Mouse (Mus musculus) layer of hippocampus, adult 11-12 months (tissue): ENCODE results near the gene Ccnt1.
"Not testable (repeated sequence)": the region's sequence is repeated elsewhere in the genome, so short reads cannot be mapped to it uniquely, and the experiment has no call there.

ENCODE experiments used
- DNase-seq: peaks from one replicate; pipeline ENCODE4 v3.0.0; 2022; ENCODE audit warnings: low spot score

Ccnt1 gene

DNA sequence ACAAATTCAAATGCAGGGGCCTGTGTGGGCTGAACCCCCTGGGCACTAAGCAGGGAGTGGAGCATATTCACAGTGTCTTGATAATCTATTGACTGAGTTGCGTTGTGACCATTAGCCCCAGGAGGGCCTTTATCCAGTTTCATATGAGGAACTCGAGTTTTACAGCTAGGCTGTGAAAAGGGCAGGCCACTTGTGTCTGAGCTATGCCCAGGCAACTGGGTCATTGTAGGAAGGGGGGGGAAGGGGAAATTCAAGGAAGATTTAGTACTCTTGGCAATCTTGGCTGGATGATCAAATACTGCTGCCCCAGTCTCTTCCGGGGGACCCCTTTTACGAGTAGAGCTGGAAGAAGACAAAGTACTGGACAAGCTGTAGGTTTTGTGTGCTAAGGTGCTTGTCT, 27.4 kb downstream of the Ccnt1 start:
- no peak for DNase-seq

DNA sequence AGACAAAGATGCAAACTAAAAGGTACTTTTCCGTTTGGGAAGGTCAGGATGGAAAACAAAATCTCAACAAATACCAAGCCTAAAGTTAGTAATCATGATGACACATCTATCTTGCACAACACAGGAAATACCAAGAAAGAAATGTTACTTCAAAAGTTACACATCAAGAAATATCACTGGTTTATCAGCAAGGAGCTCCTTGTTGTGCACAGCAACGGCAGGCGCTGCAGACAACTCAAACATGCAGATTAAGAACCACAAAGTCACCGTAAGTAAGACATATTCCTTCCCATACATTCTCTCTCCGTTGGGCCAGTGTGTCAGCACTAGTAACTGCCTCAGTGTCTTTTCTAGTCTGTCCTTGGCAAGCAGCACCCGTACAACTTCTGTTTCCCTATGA, 29.7 kb downstream of the Ccnt1 start:
- no peak for DNase-seq

DNA sequence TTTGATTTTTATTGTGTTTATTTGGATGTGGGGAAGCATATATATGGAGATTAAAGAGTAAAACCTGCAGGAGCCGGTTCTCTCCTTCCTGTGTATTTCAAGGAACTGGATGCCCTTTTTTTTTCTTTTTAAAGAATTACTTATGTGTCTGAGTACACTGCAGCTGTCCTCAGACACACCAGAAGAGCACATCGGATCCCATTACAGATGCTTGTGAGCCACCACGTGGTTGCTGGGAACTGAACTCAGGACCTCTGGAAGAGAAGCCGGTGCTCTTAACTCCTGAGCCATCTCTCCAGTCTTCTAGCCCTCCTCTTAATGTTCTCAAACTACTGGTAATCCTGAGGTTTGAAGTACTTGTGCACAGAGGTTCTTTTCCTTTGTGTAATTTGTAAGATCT, 32.8 kb downstream of the Ccnt1 start:
- DNase-seq = no peak

DNA sequence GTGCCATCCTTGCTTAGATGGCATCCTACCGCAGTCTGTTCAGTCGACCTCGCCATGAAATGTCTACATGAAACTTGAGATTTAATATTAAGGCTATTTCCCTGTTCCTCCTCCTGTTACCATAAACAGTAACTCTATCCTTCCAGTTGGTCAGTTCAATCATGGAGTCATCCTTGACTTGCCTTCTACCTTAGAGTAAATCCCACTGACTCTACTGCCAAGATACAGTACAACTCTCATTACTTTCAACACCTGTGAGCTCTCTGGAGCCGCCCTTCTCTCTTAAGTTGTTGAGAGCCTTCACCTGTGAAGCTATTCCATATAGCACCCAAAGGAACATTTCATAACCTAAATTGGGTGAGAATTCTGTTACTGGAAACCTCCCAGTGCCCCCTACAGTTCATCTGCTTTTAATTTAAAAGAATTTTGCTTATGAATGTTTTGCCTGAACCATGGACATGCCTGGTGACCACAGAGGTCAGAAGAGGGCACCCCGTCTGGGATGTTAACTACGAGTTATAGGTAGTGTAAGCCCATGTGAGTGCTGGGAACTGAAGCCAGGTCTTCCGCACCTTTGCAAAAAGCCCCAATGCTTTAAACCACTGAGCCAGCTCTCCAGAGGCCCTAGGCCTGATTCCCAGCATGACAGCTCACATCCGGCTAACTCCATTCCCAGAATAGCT, 33.8 kb downstream of the Ccnt1 start:
- DNase-seq = no peak

DNA sequence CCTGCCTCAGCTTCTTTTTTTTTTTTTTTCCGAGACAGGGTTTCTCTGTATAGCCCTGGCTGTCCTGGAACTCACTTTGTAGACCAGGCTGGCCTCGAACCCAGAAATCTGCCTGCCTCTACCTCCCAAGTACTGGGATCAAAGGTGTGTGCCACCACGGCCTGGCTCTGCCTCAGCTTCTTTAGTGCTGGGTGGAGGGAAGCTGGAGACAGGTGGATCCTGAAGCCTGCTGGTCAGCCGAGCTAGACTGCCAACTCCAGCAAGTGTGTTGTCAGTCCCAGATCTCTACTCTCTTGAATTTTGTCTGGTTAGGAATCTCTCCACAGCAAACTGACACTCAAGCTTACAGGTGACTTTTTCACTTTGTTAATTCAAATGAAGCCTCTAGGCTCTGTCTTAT, 34.8 kb downstream of the Ccnt1 start:
- DNase-seq = no peak

DNA sequence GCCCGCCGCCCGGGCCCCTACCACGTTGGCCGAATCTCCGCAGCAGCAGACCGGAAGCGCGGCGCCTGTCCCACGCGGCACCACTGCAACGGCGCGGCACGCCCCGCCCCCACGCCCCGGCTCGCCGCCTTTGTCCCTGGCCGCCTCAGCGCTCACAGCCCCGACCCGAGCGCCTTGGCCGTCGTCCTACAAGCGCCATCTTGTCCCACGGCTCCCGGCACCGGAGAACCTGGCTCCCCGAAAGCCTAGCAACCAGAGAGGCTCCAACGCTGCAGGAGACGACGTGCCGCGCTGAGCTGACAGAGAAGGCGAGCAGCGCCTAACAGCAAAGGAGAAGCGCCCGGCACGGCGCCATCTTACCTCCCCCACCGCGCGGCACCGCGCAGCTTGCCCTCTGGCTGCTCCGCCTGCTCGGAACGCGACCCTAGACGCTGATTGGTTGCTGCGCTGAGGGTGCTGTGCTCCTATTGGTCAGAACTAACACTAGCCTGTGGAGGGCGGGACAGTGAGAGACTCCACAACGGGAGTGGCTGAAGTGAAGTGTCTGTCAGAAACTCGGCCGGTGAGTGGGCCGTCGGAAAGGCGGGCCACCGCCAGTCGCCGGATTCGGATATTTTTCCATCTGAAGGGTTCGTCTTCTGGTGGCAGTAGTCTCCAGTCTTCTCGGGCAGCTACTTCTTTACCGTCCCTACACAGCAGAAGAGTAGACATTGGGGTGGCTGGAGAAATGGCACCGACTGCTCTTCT, 36.7 kb downstream of the Ccnt1 start, which contains the start of gene Kansl2:
Kansl2 (minus strand) TSS at position 384 of the 747 bp plus-strand sequence.
- peak; percentile 99 for DNase-seq

DNA sequence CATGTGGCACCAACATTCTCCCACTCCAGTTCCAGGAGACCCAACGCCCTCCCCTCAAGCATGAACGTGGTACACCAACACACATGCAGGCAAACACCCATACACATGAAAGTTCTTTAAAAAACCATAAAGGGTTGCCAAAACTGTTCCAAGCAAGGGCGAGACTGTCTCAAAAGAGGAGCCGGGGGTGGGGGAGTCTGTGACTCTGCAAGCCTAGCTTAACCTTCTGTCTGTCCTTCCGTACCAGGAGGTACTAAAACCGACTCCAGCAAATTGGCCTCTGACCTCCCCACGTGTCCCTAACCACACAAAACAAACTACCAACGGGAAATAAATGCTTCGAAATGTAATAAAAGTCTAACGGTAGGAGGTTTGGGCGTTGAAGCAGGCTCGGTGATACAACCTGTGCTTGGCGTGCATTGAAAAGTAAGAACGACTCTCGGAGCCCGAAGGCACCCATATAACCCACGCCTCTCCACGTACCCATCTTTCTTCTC, 37.6 kb downstream of the Ccnt1 start:
- no peak for DNase-seq

DNA sequence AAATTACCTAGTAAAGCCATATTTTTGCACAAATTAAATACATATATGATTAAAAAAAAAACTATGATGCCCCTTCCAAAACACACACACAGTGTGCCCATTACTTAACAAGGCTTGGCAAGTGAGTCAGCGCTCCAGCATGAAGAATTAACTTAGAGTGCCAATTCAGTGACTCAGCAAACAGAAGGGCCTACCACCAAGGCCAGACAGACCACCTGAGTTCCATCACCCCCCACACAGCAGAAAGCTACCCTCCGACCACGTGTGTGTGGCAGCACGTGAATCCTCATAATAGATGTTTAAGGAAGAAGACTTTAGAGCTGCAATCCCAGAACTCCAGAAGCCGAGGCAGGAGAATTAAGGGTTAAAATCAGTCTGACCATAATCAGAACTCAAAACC, 38.4 kb downstream of the Ccnt1 start:
- no peak for DNase-seq

DNA sequence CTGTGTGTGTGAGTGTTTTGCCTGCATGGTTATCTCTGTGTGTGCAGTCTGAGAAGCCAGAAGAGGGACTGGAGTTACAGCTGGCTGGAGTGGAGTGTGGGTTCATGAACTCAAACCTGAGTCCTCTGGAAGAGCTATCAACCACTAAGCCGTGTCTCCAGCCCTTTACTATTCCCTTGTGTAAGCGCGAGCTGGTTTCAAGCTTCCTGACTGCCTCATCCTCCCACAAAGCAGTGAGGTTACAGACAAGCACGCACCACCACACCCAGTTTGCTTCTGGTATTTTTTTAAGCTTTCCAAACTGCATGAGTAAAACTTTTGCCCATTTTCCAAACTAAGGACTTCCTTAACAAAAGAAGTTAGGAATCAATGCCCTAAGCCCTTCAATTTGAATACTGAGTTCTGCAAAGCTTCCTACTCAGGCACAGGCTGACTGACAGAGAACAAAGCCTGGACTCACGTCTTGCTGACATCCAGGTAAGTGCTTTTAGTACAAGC, 42.6 kb downstream of the Ccnt1 start:
- DNase-seq = no peak

DNA sequence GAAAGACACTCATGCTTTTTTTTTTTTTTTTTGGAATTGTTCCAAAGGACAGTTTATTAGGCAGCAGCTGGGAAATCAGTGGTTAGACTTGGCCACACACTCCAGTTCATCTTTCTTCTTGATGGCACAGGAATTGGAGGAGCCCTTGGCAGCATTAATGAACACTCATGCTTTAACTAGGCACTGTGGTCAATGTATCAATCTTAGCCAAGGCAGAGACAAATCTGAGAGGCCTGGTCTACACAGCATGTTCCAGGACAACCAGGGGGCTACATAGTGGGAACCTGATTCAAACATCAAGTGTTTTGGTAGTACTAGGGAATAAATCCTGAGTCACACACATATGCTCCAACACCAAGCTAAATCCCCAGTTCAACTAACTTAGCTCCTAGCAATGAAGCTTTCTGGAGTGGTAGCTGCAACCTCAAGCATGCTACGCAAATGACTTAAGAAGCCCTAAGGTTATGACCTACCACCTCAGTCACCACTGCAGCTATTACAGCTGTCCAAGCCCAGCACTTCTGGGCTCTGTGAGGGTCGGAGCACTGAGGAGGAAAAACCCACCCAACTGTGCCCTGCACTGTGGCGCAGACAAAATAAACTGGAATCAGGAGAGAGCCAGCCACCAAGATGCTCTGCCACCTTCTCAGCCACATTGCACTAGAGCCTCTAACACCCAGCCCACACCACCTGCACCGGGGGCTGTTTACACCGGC, 43.5 kb downstream of the Ccnt1 start:
- no peak for DNase-seq

DNA sequence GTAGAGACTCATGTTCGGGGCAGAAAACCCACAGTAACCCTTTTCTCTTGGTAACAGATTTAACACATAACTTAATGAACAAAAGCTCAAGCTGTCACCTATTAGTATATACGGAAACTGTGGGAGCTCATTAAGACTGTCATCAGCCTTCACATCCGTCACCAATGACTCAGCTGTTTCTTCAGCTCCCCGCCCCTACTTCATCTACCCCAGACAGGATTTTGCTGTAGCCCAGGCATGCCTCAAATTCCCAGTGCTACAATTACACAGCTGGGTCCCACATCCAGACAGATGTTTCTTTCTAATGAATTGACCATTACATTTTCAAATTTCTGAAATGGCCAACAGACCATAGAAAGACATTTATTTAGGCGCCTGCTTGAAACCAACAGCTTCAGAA, 44.7 kb downstream of the Ccnt1 start:
- no peak for DNase-seq

DNA sequence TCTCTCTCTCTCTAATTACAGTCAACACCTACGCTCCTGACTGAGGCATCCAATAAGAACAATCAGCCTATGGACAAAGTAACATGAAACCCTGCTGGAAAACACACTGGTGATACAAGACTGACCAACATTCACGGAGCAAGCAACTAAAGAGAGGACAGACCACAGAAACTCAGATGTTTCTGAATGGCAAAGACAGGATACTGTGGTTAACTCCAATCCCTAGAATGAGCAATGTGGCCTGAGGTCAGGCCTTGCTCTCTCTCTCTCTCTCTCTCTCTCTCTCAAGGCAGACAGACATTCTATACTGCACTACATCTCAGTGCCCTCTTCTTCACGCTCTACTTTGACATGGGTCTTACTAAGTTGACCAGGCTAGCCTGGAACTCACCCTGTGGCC, 49.5 kb downstream of the Ccnt1 start:
- DNase-seq = no peak

DNA sequence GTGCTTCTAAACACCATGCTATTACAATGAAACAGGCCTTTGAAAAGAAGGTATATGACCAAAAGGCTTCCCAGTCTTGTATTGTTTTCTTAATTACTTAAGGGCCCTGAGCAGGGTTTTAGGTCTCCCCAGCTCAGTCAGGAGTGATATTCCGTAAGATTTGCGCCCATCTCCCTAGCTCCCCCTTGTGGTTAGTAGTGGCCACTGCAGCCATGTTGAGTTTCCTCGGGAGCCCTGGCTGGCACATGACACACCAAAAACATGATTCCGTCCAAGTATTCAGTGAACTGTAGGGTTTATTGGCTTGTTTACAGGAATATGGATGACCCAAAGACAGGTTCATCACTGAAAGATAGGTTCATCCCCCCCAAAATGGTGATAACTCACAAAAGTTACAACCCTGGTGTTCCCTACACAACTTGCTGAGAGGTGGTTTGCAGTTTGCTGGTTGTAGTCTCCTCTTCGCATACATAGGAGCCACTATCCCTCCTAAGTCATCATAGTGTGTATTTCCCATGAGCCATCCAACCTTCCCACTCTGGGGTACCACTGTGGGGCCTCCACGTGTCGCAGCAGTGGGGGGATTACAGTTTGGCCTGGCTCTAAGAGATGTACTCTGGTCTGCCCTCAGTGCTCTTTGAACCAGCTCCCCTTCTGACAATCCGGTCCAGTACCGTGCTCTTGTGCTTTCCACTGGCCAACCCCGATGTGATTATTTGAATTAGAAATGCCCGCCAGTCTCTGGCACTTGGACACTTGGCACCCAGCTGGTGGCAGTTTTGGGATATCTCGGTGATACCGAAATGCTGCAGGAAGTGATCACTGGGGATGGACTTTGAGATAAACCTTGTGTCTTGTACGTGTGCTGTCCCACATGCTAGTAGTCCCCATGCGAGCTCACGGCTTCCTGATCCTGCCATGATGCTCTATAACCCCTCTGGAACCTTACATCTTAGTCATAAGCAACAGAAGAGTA, 53.1 kb downstream of the Ccnt1 start:
- DNase-seq = peak; percentile 63

DNA sequence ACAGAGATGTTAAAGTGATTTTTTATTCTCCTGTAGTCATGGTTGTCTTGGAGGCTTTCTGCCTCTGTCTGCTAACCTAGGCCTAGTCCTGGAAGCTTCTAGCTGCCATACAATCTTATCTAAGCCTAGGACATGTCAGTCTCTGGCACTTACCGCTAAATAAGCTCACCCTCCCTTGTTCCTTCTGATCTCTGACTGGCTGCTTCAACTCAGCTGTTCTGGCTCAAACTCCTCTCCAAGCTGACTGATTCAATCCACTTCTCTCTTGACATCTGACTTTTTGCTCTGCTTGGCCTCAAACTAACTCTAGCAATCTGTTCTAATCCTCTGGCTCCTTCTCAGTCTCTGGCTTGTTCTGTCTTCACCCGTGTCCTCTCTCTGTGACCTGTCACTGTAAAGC, 55.9 kb downstream of the Ccnt1 start:
- not testable (repeated sequence) for DNase-seq

DNA sequence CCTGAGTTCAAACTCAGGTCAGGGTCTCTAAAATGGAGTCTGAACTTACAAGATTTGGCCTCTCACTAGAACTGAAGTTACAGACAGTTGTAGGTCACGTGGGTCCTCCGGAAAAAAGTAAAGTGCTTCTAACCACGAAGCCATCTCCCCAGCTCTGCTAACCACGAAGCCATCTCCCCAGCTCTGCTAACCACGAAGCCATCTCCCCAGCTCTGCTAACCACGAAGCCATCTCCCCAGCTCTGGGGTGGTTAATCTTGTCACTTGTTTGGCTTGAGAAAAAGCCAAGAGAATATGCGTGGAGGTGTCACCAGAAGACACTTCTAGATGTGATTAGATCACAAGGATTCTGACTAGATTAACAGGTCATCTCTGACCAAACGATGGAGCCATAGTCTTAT, 56.6 kb downstream of the Ccnt1 start:
- DNase-seq = no peak

DNA sequence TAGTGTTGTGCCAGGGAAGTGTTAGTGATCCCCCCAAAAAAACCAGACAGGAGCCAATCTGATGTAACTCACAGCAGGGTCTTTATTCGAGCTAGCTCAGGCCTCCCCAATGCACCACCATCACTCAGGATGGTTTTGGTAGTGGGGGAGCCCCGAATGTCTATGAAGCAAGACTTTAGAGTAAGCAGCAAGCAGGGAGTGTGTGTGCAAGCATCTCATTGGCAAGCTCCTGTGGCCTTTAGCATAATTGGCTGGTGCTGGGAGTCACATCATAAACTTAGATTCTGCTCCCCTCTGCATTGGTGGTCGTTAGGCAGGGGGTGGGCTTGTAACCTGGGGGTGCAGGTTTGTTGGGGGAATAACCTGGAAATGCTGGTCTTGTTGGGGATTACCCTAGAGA, 57.0 kb downstream of the Ccnt1 start:
- not testable (repeated sequence) for DNase-seq

DNA sequence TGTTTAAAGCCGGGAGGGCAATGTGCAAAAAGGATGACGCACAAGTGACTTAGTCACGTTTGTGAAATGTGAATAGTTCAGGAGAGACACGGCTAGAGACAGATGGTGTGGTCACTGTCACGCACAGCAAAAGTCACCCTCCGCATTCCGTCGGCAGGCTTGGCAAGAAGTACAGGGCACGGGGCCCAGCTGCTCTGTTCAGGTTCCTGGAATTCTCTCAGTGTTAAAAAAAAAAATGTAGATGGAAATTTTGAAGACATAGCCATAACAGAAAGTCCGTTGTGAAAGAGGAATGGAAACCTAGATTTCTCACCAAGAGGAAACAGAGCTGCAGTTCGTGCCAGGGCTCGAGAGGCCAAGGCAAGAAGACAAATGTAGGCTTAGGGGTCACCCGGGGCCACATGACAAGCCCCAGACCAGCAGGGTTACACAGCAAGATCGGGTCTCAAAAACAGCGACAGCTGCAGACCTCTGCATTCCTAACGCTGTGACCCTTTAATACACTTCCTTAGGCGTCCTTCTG, 57.9 kb downstream of the Ccnt1 start:
- no peak for DNase-seq

DNA sequence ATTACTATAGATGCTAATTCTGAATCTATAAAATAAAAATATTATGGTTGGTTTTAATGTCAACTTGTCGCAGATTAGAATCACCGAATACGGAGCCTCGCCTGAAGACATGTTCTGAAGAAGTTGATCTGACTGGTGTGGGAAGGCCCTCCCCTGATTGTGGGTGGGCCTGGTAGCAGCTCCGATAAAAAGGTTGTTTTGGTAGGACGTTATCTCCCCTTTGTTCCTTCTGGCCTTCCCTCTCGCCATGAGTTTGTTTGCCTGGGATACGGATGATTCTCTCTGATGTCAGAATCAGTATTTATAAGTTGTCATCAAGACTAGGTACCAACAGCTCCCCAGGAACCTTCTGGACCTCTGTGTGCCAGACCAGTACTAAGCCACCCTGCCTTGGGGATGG, 58.5 kb downstream of the Ccnt1 start:
- no peak for DNase-seq

DNA sequence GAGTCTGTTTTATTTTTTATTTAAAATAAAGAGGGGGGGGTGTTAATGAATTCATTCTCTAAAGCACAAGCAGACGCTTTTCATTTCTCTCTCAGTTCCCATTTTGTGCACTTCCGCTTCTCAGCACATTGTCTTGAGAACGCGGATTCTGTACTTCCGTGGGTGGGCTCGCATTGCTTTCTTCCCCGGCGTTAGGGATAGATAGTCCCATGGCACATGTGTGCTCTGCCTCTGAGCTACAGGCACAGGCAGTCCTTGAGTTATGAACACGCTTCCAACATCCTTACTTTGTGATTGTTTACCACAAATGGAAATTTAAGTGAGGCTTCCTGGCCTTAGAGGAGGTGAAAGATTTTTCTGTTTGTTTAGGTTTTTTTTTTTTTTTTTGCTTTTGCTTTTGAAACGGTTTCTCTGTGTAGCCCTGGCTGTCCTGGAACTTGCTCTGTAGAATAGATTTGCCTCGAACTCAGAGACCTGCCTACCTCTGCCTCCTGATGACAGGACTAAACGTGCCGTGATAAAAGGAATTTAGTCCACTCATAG, 59.3 kb downstream of the Ccnt1 start:
- no peak for DNase-seq

DNA sequence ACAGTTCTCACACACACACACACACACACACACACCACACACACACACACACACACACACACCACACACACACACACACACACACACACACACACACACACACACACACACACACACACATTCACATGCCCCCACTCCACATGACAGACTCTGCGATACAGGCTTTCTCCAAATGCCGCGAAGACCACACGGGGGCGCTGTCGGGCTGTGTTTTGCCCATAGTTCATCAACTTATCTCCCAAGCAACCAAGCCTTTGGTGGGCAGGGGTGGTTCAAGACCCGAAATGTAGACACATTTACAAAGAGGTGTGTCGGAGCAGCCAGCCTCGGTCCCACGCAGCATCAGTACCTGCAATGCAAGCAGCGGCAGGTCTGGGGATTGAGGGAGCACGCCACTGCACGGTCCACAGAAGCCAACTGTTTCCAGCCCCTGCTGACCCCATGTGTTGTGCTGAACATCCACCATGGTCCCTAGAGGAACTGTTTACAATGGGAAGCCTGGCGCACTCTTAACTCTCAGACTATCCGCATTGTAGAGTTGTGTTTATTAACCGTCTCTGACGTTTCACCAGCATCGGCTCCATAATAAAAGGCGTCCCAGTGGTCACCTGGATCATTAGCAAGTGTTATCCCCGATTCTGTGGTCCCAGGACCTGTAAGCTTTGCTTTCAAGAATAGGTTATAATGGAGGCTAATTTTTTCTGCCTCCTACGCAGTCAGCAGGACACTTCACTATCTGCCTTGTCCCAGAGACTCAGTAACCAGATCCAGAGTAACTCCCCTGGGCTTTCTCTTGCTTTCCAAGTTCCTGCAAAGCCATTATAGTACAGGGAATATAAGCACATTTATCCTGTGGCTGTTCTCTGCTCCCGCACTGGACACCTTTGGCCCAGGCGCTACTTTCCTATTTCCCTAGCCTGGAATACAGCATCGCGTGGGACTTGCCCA, 60.0 kb downstream of the Ccnt1 start:
- peak; percentile 80 for DNase-seq
